Mouse (Mus musculus): Measurements from ENCODE around the gene Prm3.

Gene Prm3

DNA sequence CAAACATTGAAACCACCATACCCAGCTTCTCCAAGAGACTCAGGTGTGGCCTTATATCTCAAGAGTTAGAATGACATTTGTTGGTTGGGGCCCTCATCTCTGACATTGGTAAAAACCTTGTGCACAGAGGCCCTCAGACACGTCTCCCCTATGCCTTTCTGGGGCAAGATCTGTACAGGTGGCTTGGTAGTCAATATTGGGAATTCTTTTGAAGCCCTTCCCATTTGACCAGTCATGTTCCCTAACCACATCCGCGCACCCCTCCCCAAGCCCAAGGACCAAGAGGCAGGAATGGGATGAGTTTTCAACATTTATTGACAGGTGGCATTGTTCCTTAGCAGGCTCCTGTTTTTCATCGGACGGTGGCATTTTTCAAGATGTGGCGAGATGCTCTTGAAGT, 5.3 kb upstream of the Prm3 start, which contains the start of gene Prm2:
Gene Prm2 (minus strand): TSS at position 101 of the 400 bp plus-strand sequence.
- no peak for DNase-seq (ENCODE audit: low spot score)

DNA sequence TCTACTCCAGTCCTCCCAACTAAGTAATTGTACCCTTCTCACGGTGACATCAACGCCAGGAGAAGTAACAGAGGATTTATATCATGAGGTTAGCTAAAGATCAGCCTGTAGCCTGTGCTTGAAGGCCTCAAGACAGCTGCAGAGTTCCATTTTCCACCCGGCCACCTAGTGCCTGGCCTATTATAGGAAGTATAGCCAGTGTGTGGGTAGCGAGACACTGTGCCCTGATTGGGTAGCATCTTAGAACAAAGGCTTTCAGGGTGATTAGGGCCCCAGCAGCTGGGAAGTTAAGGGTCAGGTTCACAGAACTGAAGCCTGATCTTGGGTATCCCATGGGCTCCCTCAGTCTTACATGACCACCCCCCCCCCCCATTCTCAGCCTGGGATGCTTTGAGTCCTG, 1.8 kb downstream of the Prm3 start:
- no peak for DNase-seq (ENCODE audit: low spot score)

DNA sequence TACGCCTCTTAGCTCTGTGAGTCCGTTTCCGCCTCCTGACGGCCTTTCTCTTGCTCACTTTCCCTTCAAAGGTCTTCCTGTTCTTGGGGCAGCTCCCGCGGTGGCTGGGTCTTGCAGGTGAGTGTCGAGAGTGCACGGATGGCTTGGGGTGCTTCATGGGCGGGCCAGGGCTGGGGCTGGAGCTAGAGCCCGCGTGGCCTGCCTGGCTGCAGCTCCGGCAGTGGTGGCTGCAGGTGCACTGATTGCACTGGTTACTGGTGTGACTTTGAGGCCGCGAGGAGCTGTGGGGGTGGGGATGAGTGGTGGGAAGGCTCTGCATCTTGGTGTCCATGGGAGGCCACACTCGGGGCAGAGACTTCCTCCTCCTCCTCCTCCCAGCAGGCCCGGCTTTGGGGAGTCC, 2.4 kb downstream of the Prm3 start, which contains the start of gene Tnp2:
Gene Tnp2 (minus strand): TSS at position 390 of the 400 bp plus-strand sequence.
- no peak for DNase-seq (ENCODE audit: low spot score)

DNA sequence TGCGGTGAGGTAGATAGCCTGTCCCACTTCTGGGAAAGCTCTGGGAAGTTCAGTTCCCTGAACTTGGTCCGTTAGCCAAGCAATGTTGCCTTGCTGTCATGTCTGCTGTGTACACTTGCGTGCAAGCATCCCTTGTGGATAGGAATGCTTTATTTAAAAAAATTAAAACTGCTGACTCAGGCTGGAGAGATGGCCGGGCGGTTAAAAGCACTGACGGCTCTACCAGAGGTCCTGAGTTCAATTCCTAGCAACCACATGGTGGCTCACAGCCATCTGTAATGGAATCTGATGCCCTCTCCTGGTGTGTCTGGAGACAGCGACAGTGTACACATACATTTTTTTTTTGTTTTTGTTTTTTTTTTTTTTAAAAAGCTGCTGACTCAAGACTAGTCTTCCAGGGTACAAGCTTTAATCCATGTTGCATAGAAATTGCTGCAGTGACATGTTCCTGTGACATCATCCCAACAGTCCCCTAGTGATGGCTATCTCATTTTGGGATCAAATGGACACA, 3.1 kb downstream of the Prm3 start:
- no peak for DNase-seq (ENCODE audit: low spot score)

DNA sequence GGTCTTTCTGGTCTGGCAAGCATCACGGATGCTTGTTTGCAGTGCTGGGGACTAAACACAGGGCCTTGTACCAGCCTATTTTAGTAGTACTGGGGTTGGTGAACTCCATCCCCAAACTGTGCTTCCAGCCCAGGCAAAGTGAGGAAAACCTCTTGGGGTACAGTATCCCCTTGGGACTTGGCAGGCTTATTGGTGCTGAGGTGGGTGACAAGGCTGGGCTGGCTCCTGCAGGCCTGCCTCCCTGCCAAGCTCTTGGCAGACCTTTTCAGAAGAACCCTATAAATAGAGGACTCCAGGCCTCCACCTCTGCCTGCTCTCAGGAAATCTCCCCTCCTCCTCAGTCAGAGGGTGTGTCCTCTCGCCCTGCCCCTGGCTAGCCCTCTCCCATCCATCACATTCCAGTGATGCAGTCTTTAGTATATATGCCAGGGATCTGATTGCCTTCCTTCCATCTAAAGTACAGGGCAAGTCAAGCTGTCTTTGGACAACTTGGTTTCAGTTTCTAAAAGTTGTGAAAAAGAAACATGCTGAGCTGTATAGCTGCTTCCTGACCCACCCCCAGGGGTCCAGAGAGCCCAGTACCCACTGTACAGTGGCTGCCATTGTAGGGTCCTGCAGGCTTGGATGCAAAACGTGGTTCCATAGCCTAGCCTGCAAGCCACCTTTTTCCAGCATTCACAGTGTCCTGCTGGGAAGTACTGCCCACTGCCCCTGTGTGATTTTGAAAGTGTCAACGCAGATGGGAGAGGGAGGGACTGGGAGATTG, 3.7 kb downstream of the Prm3 start:
- DNase-seq (ENCODE audit: low spot score) = no peak

DNA sequence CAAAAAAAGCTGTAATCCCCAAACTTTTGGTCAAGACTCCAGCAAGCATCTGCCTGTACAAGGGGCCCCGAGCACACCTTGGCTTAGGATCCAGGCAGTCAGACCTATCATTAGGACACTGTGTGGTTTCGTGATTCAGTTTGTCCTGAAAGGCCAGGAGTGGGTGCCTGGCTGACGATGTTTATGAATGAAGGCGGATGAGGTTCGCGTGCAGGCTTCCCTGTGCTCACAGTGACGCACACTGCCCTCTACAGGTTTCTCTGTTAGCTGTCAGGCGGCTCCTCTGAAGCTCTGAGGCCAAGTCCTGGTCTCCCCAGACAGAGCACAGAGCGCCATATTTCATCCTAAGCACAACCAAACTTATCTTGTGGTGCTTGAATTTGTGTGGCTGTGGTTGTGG, 4.4 kb downstream of the Prm3 start:
- DNase-seq (ENCODE audit: low spot score) = peak; percentile 69

DNA sequence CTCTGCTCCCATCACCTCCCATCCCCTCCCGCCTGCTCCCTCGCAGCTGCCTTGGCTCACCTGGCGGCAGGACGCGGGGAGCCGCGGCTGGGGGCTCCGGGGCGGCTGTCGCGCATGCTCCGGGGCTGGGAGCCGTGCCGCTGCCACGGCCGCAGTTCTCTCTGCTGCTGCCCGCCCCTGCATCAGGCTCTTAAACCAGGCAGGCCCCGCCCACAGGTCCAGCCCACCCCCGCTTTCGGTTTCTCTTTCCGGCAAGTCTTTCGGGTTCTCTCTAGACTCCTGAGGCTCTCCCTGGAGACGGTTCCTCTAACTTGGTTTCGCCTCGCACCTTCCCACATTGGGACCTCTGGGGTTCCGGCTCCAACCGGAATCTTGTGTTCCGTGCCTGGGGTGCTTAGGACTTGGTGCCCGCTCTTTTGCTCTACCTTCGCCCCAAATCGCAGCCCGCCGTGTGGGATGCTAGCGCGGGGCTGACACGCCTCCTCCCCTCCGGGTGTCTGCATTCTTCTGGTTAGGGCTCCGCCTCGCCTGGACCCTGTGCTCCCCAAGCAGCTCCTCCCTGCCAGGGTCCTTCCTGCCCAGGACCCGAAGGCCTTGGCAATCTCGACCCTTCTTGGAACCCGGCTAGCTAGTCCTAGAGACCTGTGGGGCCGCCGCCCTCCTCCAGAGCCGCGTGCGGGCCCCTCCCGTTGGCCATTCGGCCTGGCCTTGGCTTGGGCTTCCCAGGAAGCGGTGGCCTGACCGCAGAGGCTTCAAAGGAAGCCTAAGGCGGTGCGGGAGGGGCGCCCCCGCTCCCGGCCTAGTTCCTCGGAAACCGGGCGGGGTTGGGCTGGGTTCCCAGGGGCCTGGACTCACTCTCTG, 5.1 kb downstream of the Prm3 start, which contains the start of gene Socs1:
Gene Socs1 (minus strand): TSS at position 166 of the 861 bp plus-strand sequence.
- peak; percentile 76 for DNase-seq (ENCODE audit: low spot score)

DNA sequence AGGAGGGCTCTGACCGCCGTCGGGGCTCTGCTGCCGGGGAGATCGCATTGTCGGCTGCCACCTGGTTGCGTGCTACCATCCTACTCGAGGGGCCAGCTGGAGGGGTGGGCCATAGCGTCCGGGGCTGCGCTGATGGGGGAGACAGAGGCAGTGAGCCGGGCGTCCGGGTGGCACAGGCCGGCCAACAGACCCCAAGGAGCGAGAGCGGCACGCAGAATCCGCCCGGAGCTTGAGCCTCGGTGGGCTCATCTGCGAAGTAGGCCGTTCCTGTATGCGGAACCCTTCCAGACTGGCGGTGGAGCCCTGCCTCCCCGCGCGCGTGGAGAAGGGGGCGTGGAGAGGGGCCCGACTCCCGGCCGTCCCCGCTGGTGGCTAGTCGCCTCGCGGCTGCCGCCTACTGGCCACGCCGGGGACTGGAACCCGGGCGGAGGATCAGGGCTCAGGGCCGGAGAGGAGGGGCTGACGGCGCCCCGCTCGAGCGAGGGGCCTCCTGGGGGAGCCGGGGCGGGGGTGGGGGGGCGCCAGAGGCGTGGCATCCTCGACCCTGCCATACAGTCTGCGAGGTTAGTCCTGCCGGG, 5.8 kb downstream of the Prm3 start:
- DNase-seq (ENCODE audit: low spot score) = peak; percentile 98

DNA sequence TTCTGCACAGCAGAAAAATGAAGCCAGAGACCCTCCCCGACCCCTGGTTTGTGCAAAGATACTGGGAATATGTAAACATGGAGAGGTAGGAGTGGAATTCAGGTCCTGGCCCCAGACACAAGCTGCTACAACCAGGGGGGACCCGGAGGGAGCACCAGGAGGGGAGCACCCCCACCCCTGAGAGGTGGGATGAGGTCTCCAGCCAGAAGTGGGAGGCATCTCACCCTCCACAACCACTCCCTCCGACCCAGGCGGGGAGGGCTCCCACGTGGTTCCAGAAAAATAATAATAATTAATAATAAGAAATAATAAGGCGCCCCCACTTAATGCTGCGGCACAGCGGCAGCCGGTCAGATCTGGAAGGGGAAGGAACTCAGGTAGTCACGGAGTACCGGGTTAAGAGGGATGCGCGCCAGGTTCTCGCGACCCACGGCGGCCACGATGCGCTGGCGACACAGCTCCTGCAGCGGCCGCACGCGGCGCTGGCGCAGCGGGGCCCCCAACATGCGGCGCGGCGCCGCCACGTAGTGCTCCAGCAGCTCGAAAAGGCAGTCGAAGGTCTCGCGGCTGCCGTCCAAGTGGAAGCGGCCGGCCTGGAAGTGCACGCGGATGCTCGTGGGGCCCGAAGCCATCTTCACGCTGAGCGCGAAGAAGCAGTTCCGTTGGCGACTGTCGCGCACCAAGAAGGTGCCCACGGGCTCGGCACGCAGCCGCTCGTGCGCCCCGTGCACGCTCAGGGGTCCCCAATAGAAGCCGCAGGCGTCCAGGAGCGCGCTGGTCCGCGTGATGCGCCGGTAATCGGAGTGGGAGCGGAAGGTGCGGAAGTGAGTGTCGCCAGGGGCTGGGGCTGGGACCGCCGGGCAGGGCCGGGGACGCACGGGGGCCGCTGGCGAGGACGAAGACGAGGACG, 6.6 kb downstream of the Prm3 start:
- no peak for DNase-seq (ENCODE audit: low spot score)

DNA sequence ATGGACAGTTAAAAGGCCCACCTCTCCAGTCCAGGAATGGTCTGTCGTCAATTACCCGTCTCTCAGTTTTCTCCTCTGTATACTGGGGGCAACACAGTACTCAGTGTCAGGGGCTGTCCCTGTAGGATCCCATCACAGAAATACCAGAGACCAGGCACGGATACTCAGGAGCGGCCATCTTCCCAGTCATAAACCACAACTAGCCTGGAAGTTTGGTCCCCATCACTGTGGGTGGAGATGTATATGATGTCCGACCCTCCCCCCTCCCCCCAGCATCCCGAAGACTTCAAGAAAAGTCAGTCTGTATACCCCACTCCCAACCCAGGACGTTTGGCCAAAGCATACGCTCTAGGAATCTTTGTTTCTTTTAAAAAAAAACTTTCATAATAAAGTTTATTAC, 7.3 kb downstream of the Prm3 start:
- no peak for DNase-seq (ENCODE audit: low spot score)

DNA sequence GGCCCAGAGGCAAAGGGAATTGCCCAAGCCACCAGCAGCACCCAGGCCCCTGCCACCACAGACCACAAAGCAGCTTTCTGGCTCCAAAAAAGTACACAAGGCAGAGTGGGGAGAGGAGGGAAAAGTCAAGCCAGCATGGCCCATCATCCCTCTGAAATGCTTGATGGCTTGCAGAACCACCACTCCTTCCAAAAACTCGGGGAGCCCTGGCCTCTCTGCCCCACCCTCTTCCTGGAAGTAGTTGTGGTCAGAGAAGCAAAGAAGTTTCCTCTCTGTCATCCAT, 7.6 kb downstream of the Prm3 start:
- no peak for DNase-seq (ENCODE audit: low spot score)

DNA sequence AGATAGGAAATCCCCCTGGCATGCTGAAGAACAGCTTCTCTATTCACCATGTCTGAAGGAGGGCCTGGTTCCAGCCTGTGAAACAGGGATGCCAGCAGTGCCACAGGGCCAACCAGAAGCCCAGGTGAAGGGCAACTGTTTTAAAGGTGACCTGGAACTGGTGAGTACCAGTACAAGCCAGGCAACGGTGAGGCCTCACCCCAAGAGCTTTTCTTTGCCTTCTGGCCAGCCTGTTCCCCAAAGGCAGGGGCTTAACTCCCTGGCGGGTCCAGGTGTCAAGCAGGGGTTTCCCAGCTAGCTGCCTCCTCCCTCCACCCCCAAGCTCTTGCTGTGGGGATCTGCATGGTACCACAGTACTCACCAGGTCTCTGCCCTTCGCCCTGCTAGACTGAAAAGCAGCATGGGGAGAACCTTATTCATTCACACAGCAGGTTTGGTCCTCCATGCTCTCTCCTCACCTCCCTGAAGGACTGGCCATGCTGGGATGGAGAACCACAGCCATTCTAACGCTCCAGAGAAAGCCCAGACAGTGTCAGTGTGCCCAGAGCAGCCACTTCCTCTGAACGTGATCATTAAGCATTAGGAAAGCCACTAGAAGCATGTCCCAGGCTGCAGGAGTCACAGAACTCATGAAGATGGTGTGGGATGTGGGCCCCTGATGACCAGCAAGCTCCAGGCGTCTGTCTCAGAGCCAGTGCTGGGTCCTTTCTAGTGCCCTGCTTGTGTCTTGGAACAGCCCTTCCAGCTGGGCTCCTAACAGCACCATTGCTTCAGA, 8.2 kb downstream of the Prm3 start:
- DNase-seq (ENCODE audit: low spot score) = no peak

DNA sequence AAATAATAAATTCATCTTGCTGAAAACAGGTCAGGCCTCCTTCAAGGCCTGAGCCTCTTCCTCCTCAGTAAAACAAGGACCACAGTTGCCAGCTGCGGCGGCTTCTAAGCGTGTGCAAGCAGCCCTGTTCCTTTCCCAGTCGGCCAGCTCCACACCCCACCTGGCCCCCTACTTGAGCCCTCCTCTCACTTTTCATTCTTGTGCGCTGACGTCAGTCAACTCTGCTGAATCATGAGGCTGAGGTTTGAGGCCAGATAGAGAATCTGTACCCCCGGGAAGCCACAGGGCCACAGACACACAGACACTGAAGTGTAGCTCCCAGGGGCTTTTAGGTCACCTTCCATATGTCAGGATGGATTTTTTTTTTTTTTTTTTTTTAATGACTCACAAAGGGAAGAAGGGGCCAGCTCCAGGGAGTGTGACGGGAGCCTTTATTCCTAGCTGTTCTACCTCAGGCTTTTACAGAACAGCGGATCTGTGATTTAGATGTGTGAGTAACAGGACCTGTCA, 8.8 kb downstream of the Prm3 start:
- no peak for DNase-seq (ENCODE audit: low spot score)

DNA sequence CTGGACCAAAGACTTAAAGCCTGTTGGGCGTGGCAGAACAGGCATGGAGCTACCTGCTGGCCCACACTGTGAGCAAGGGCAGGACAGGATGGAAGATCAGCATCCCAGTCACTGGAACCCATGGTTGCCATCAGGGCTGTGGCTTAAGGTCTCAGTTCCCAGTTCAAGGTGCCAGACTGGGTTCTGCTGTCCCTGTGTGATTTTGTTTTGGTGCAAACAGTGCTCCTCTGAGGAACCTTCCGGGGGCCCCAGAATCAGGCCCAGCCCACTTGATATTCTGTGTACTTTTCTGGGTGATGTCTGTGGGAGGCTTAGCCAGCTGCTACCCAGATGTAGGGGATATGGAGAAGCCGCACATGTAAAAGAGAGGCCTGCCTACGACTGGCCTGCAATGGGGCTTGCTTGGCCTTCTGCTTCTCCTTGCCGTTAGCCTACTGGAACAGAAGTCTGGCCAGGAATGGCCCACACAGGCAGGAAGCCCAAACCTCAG, 10.0 kb downstream of the Prm3 start:
- DNase-seq (ENCODE audit: low spot score) = no peak

DNA sequence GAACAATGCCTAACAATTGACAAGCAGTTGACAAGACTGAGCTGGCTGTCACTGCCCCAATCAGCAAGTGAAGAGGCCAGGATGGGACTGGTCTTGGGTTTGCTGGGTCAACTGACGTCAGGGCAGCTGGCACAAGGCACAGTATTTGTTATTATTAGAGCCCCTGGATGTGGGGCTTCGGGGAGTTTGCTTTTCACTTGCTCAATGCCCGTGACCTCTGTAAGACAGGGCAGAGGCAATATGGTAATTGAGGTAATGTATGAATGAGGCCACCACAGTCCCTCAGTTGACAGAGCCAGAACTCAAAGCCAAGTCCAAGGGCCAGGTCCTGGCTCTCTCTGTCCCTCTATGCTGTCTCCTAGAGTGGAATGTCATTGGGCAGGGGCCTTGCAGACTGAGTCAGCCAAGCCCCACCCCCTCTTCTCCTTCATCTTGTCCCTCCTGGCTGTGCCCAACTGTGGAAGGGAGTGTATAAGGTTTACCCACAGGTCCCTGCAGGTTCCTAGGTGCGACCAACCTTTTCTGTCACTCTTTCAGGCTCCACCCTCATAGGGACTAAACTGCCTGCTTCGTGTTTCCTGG, 13.0 kb downstream of the Prm3 start:
- DNase-seq (ENCODE audit: low spot score) = no peak

DNA sequence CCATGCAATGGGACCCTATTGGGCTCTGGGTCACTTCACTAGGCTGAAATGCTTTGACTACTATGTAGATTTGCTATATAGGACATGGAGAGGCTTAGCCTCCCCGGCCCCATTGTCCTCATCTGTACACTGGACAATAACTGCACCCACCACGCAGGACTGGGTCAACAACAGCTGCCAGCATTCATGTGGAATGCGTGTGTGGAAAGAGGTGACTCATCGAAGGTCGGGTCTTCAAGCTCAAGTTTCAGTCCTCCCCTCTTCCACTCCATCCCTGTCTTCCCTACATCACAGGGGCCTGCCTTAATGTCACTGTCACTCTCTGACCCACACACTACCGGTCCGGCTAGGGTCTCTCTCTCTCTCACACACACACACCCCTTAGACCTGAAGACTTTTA, 14.4 kb downstream of the Prm3 start:
- no peak for DNase-seq (ENCODE audit: low spot score)

DNA sequence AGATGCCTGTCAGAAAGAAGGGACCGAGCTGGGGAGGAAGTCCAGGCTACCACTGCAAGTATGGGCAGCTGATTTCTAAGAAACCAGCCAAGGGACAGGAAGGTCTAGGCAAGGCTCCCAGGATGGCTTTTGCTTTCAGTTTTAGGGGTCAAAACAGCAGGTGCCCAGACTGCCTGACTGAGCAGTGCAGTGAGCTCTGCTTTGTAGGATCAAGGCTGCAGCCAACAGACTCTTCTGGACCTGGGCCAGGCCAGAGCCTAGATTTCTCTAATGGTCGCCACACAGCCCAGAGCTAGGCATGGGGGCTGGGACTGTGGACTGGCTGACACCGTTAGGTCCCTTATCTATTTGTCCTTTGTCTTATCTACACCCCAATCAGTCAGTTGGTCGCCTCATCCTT, 16.0 kb downstream of the Prm3 start:
- no peak for DNase-seq (ENCODE audit: low spot score)

DNA sequence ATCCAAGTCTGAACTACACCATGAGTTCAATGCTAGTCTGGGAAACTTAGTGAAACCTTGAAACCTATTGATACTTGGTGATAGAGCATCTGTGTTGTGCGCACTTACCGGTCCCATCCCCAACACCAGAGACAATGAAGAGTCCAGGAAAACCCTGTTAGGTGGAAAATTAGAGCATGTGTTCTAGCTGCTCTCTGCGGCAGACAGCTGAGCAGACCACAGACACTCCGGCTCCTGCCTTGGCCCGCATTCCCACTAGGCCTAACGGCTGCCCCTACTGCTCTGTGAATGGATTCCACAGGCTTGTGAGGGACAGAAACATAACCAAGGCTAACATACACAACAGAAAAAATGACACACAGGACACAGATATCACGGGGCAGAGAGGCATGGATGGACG, 17.2 kb downstream of the Prm3 start:
- DNase-seq (ENCODE audit: low spot score) = no peak

DNA sequence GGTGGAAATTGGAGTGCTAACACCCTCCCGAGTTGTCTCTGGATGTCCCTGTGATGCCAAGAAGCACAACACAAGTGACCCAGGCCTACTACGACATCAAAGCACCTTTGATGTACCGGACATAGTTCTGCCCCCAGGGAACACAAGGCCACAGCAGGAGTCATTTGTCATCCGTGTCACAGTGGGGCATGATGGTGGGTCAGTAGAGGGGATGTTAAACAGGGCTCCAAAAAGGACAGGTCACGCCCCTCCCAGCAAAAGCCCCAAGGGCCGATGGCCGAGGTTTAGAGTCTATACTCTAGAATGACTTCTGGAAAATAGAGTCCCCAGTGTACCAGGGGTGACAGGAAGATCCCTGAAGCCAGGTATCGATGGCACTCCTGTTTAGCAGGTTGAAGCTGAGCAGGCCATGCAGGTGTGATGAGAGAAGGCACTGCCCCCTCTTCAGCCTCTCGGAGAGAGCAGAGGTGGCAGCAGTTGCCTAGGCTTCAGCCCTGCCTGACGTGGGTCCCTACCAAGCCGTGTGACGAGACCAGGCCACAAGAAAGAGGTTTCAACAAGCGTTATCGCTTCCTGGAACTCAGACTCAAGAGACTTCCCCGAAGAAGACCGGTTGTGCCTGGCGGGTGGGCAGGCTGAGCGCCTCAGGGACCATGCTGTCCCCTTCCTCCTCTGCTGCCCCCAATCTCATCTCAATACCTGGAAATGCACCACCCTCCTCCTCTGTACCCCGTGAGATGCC, 18.8 kb downstream of the Prm3 start:
- DNase-seq (ENCODE audit: low spot score) = no peak

Measured in ovary, postnatal 14 days (tissue).